In the genomic region with DNA sequence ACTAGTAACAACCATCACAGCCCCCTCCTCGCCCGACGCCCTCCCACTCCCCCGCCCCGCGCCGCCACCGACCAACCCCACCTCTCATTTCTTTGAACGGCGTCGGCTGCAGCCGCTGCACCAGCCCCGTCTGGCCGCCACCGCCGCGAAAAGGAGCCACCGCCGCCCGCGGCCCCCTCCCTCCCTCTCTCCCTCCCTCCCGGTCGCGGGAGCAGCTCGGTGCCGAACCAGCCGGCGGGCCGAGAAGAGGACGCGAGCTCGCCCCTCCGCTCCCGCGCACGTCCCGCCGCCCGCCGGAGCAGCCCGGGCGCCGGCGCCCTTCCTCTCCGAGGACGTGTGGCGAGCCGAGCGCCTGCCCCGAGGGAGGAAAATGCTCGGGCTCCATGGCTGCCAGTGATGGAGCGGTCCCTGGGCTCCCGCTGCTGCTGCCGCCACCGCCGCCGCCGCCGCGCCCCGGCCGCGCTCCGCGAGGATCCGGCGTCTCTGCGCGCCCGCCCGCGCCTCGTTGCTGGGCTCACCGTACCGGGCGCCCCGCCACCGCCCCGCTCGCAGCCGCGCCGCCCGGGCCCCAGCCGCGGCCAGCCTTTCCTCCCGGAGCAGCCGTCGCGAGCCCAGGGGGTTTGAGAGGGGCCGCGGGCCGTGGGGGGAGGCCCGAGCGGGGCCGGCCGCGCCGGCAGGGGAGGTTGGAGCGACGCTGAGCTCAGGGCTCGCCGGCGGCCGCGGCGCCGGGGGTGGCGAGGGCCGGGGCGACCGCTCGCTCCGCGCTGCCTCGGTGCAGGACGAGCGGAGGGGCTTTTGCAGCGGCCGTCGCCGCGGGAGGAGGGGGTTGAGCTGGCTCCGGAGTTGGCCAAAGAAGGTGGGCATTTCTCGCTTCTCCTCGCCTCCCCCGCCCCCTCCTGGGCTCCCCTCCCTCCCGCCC, we compare ENCODE assay signal across 8 mouse cellular contexts. TPM values are rescaled to one million over a fixed set of nuclear protein-coding genes. Genes with fewer than 3 reads are reported as not detected.
A peak's percentile ranks its signal among the peaks of the same experiment; 100 is the strongest.
DNase-seq lines count a peak whose midpoint lies in the region; ATAC-seq and TF ChIP-seq lines count a peak whose summit lies in the region.

A gene (plus strand): TSS at position 100 of the 919 bp plus-strand sequence.

- peak; percentile 21 for DNase-seq in layer of hippocampus, adult 11-12 months (ENCODE audit: low spot score)
- DNase-seq in layer of hippocampus, adult 9-11 months = no peak
- DNase-seq in brain, embryonic 14.5 days (ENCODE audit: low read depth) = no peak
- DNase-seq in forebrain, postnatal 0 days = no peak
- no peak for DNase-seq in heart, postnatal 25 days (ENCODE audit: low spot score)
- DNase-seq in layer of hippocampus, postnatal 25 days (ENCODE audit: extremely low spot score in 1 of 2, low spot score in 1 of 2) = no peak
- no peak for DNase-seq in stomach, postnatal 0 days (ENCODE audit: low spot score)

- WGBS in forebrain, postnatal 0 days = 2% methylated on average over 96 of the region's 128 CpGs
- 1% methylated on average over 54 of the region's 128 CpGs for WGBS in stomach, postnatal 0 days

- no peak for TF ChIP-seq CTCF in brain, embryonic 14.5 days (IDR thresholded peaks at IDR 0.05; ENCODE audit: borderline replicate concordance, extremely low read depth, insufficient read depth, insufficient read length)
- TF ChIP-seq CTCF in forebrain, postnatal 0 days (IDR thresholded peaks at IDR 0.05; ENCODE audit: low read depth) = no peak
- TF ChIP-seq CTCF in stomach, postnatal 0 days (IDR thresholded peaks at IDR 0.05; ENCODE audit: low read depth) = no peak

- H3K4me1 ChIP-seq in forebrain, postnatal 0 days (ENCODE audit: insufficient read depth) = peaks cover 25% of the 10 kb centered on the region
- peaks cover 28% of the 10 kb centered on the region for H3K4me1 ChIP-seq in megakaryocyte, embryonic 14.5 days
- 0 out of 2 replicates have a peak, but pooled peaks cover 2% of the 10 kb centered on the region for H3K4me1 ChIP-seq in stomach, postnatal 0 days (replicated peaks; ENCODE audit: control insufficient read depth, insufficient read depth)

- H3K27me3 ChIP-seq in forebrain, postnatal 0 days (ENCODE audit: insufficient read depth, low read length) = no peaks in the 10 kb centered on the region
- peaks cover 63% of the 10 kb centered on the region for H3K27me3 ChIP-seq in megakaryocyte, embryonic 14.5 days (replicated peaks)
- no peaks in the 10 kb centered on the region for H3K27me3 ChIP-seq in stomach, postnatal 0 days (ENCODE audit: control insufficient read depth, insufficient read depth, low read length)

- H3K36me3 ChIP-seq in forebrain, postnatal 0 days (ENCODE audit: insufficient read depth) = peaks cover 22% of the 10 kb centered on the region
- H3K36me3 ChIP-seq in megakaryocyte, embryonic 14.5 days (replicated peaks; ENCODE audit: low read length) = peaks cover 28% of the 10 kb centered on the region
- H3K36me3 ChIP-seq in stomach, postnatal 0 days (ENCODE audit: control insufficient read depth, insufficient read depth, low read length) = no peaks in the 10 kb centered on the region

- peak; percentile 5; the same call in 1 of the 2 replicates for ATAC-seq in forebrain, postnatal 0 days
- peak; percentile 5; the same call in 1 of the 2 replicates for ATAC-seq in stomach, postnatal 0 days (ENCODE audit: low FRiP score, low TSS enrichment)

- H3K4me3 ChIP-seq in forebrain, postnatal 0 days (ENCODE audit: low read depth, low read length) = peak within 1 kb of the TSS; percentile 96
- H3K4me3 ChIP-seq in megakaryocyte, embryonic 14.5 days (replicated peaks) = peak within 1 kb of the TSS; percentile 96
- peak within 1 kb of the TSS; percentile 86 for H3K4me3 ChIP-seq in stomach, postnatal 0 days (ENCODE audit: low read depth, low read length)

- peak within 1 kb of the TSS; percentile 100 for H3K27ac ChIP-seq in forebrain, postnatal 0 days (ENCODE audit: low read depth, low read length)
- peak within 1 kb of the TSS; percentile 98 for H3K27ac ChIP-seq in stomach, postnatal 0 days (replicated peaks)

- no peaks in the 10 kb centered on the region for H3K9me3 ChIP-seq in forebrain, postnatal 0 days (ENCODE audit: low read length)
- H3K9me3 ChIP-seq in megakaryocyte, embryonic 14.5 days = peaks cover 26% of the 10 kb centered on the region
- H3K9me3 ChIP-seq in stomach, postnatal 0 days (ENCODE audit: control insufficient read depth, low read length) = no peaks in the 10 kb centered on the region

- H3K9ac ChIP-seq in forebrain, postnatal 0 days = peak within 1 kb of the TSS; percentile 98
- peak within 1 kb of the TSS; percentile 90 for H3K9ac ChIP-seq in stomach, postnatal 0 days (ENCODE audit: low read length)

- TF ChIP-seq EP300 in stomach, postnatal 0 days (optimal IDR thresholded peaks at IDR 0.05) = no peak

- peak; percentile 61 for TF ChIP-seq POLR2A in brain, embryonic 14.5 days (IDR thresholded peaks at IDR 0.05; ENCODE audit: borderline replicate concordance, extremely low read depth, insufficient read depth, insufficient read length, poor library complexity, severe bottlenecking)

- intact Hi-C loops in heart, postnatal 25 days (cut with DNase I) = loop anchor here (1.0 to 5.0 kb wide), 4 partner anchors 52 to 298 kb away; no protein-coding TSS in a partner anchor

- peak within 1 kb of the TSS; percentile 74 for H3K4me2 ChIP-seq in forebrain, postnatal 0 days (ENCODE audit: low read depth)
- peak within 1 kb of the TSS; percentile 86 for H3K4me2 ChIP-seq in stomach, postnatal 0 days (replicated peaks; ENCODE audit: low read depth)

RNA-seq across cellular contexts. Expression of the gene that starts here (rescaled TPM):
- polyA plus RNA-seq in brain, embryonic 14.5 days (2012; rRNA removed) = 563 and 565 TPM in 2 replicates
- 676 and 725 TPM in 2 replicates for total RNA-seq in forebrain, postnatal 0 days (2014; rRNA removed)
- 575 and 682 TPM in 2 replicates for polyA plus RNA-seq in forebrain, postnatal 0 days (2015; fragmentation: Nextera tagmentation; extraction: Ambion mirVana)
- 100 to 1,000 TPM; 442 to 477 TPM for total RNA-seq in heart, postnatal 25 days (2021)
- 100 to 1,000 TPM; 493 to 570 TPM for total RNA-seq in layer of hippocampus, postnatal 25 days (2021)
- 1,170 and 2,561 TPM in 2 replicates for polyA plus RNA-seq in megakaryocyte, embryonic 14.5 days (2012; ENCODE audit: insufficient read depth, low replicate concordance)
- polyA plus RNA-seq in stomach, postnatal 0 days (2015; fragmentation: Nextera tagmentation; extraction: Ambion mirVana) = 310 and 313 TPM in 2 replicates
